Mouse (Mus musculus) myocyte (in vitro differentiated cells): ENCODE results near the gene Tnr. TPM values are rescaled to one million over a fixed set of nuclear protein-coding genes. Genes with fewer than 3 reads are reported as not detected.

ENCODE experiments used
- H3K27me3 ChIP-seq: one replicate; pipeline ENCODE4 v1.6.1; 2011; ENCODE audit not compliant: control insufficient read depth, insufficient read depth, insufficient read length
- H3K36me3 ChIP-seq: one replicate; pipeline ENCODE4 v1.6.1; 2011; ENCODE audit not compliant: control insufficient read depth, insufficient read depth
- H3K4me2 ChIP-seq: one replicate; pipeline ENCODE4 v1.6.1; 2011; ENCODE audit warnings: low read depth, control low read depth
- H3K4me3 ChIP-seq: one replicate; pipeline ENCODE4 v1.5.1; 2011; ENCODE audit warnings: mild to moderate bottlenecking, control low read depth, moderate library complexity
- H3K79me2 ChIP-seq: one replicate; pipeline ENCODE4 v1.6.1; 2011; ENCODE audit not compliant: control insufficient read depth, insufficient read depth
- H3ac ChIP-seq: one replicate; pipeline ENCODE4 v1.6.1; 2011; ENCODE audit not compliant: control insufficient read depth, insufficient read length
- CEBPB ChIP-seq: IDR thresholded peaks from 2 replicates; pipeline ENCODE4 v1.6.1; 2011; ENCODE audit warnings: mild to moderate bottlenecking, moderate library complexity; ENCODE audit not compliant: poor library complexity, insufficient read depth, severe bottlenecking
- E2F4 ChIP-seq: IDR thresholded peaks from one replicate; pipeline ENCODE4 v1.6.1; 2011; ENCODE audit warnings: mild to moderate bottlenecking, control low read depth, moderate library complexity; ENCODE audit not compliant: insufficient read depth
- MAX ChIP-seq: IDR thresholded peaks from one replicate; pipeline ENCODE4 v1.6.1; 2011; ENCODE audit warnings: low read depth, mild to moderate bottlenecking, control low read depth
- MYOD1 ChIP-seq, 3 experiments: IDR thresholded peaks; one replicate each; pipeline ENCODE4 v1.6.1; 2011; ENCODE audit warnings: control low read depth in 2 of 3, low read depth in 2 of 3, mild to moderate bottlenecking in 2 of 3, moderate library complexity in 1 of 3; ENCODE audit not compliant: insufficient read length in 2 of 3, control insufficient read depth in 1 of 3
- MYOG ChIP-seq, 3 experiments: IDR thresholded peaks; one replicate each; pipeline ENCODE4 v1.6.1; 2011; ENCODE audit warnings: control low read depth in 2 of 3, low read depth in 2 of 3, mild to moderate bottlenecking in 2 of 3; ENCODE audit not compliant: insufficient read length in 2 of 3, control insufficient read depth in 1 of 3, insufficient read depth in 1 of 3
- POLR2A ChIP-seq: IDR thresholded peaks from one replicate; pipeline ENCODE4 v1.6.1; 2011; ENCODE audit warnings: low read depth, mild to moderate bottlenecking, control low read depth, moderate library complexity; ENCODE audit not compliant: insufficient read length
- POLR2AphosphoS2 ChIP-seq: IDR thresholded peaks from one replicate; pipeline ENCODE4 v1.6.1; 2011; ENCODE audit warnings: low read depth, control low read depth; ENCODE audit not compliant: insufficient read length
- REST ChIP-seq: IDR thresholded peaks from one replicate; pipeline ENCODE4 v1.6.1; 2011; ENCODE audit warnings: mild to moderate bottlenecking, control low read depth, moderate library complexity; ENCODE audit not compliant: insufficient read depth, insufficient read length
- SRF ChIP-seq: IDR thresholded peaks from one replicate; pipeline ENCODE4 v1.6.1; 2011; ENCODE audit warnings: low read depth; ENCODE audit not compliant: control insufficient read depth, insufficient read length
- TCF12 ChIP-seq: IDR thresholded peaks from one replicate; pipeline ENCODE4 v1.6.1; 2011; ENCODE audit warnings: mild to moderate bottlenecking, control low read depth; ENCODE audit not compliant: poor library complexity, insufficient read depth, severe bottlenecking
- TCF3 ChIP-seq: IDR thresholded peaks from one replicate; pipeline ENCODE4 v1.6.1; 2011; ENCODE audit warnings: low read depth, control low read depth; ENCODE audit not compliant: insufficient read length
- USF1 ChIP-seq: IDR thresholded peaks from one replicate; pipeline ENCODE4 v1.6.1; 2011; ENCODE audit warnings: low read depth, mild to moderate bottlenecking, control low read depth, moderate library complexity
- polyA plus RNA-seq: library from polyadenylated mRNA; unstranded; fragments of >200 nt; fragmentation: generic; extraction: Trizol; gene quantifications from one replicate; pipeline ENCODE4 v1.2.1, GENCODE M21; 2012; ENCODE audit warnings: missing spikeins

The Tnr gene
- polyA plus RNA-seq, 1 experiment: 0.02 TPM

DNA sequence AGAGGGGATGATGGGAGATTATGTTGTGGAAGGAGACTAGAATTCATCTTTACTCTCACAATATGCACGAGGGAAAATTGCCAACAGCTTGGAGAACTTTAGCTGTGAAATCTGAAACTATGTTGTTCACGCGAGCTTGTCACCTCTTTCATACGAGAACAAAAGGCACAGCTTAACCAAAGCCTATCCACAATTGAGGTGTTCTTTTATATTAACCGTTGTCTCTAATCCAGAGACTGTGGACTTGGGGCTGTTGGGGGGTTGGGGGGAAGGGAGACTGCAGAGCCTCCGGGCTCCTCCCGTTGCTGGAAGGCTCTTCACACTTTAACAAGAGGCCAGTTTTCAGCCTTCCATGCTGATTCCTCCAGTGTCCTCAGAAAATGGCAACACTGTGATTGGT is 14.5 kb downstream of the Tnr start:
- H3K27me3 ChIP-seq: no peaks in the 10 kb centered on the region
- H3K4me3 ChIP-seq: no peak overlapping the region
- no peak overlapping the region for H3ac ChIP-seq
- H3K4me2 ChIP-seq: no peak overlapping the region
- no peaks in the 10 kb centered on the region for H3K79me2 ChIP-seq
- TF ChIP-seq USF1 (no peak), REST (no peak), MYOG (IDR thresholded peaks at IDR 0.05; ENCODE audit: control insufficient read depth in 1 of 3, insufficient read depth in 1 of 3, insufficient read length in 2 of 3, low read depth in 2 of 3) (no peak), MAX (no peak), POLR2AphosphoS2 (no peak)
- H3K36me3 ChIP-seq: no peaks in the 10 kb centered on the region

DNA sequence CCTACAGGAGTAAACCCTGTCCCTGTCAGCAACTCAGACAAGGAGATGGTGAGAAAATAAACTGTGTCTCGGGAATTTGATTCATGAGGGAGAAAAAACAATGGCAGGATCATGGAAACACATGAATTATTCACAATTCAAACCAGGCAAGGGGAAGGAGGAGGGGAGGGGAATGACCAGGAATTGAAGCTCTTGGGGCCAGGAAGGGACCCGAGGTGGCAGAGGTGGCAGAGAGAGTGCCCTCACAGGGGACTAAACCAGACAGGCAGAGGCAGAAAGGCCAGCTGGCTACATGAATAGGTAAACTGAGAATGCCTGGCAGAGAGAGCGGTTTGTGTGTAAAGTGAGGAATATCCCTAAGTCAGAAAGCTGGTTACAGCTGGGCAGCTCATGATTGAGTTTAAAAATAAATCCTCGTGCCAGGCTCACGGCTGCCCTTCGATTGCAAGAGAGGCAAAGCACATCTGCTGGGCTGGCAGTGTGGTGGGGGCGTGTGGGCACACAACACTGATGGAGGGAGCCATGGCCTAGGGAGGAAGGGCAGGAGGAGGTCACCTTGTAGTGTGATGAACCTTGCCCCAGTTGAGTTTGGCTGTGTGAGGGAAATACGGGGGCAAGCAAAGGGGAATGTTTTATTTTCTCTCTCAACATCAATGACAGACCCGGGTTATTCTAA is 22.0 kb downstream of the Tnr start:
- Histone ChIP-seq H3K79me2 (no peaks in the 10 kb centered on the region), H3K4me3 (no peak overlapping the region), H3K27me3 (no peaks in the 10 kb centered on the region), H3K36me3 (no peaks in the 10 kb centered on the region), H3ac (no peak overlapping the region), H3K4me2 (no peak overlapping the region)
- no peak for TF ChIP-seq MYOD1 (IDR thresholded peaks at IDR 0.05; ENCODE audit: control insufficient read depth in 1 of 3, insufficient read length in 2 of 3, low read depth in 2 of 3)
- no peak for TF ChIP-seq SRF

DNA sequence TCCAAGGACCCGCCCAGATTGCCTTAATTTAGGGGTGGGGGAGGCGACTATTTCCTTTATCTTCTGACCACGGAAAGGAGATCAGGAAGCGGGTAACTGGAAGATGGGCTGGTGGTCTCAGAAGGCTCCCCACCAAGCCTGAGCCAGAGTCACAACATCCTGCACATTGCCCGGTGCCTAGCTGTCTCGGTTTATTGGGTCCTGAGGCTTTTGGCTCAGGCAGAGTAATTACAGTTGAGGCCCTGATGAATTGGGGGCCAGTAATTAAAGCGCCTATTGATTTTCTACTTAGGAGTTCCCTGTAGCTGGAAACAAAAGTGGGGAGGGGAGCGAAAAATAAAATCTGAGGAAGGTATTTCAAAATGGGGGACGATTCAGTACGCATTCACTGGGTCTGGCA is 27.5 kb downstream of the Tnr start:
- H3K79me2 ChIP-seq: no peaks in the 10 kb centered on the region
- H3ac ChIP-seq: no peak overlapping the region
- no peaks in the 10 kb centered on the region for H3K27me3 ChIP-seq
- no peak overlapping the region for H3K4me3 ChIP-seq
- no peak overlapping the region for H3K4me2 ChIP-seq
- H3K36me3 ChIP-seq: no peaks in the 10 kb centered on the region
- TF ChIP-seq SRF (no peak), CEBPB (no peak), USF1 (no peak), REST (no peak), MYOG (IDR thresholded peaks at IDR 0.05; ENCODE audit: control insufficient read depth in 1 of 3, insufficient read depth in 1 of 3, insufficient read length in 2 of 3, low read depth in 2 of 3) (no peak), E2F4 (no peak), POLR2A (no peak), TCF3 (no peak), TCF12 (no peak), POLR2AphosphoS2 (no peak)

DNA sequence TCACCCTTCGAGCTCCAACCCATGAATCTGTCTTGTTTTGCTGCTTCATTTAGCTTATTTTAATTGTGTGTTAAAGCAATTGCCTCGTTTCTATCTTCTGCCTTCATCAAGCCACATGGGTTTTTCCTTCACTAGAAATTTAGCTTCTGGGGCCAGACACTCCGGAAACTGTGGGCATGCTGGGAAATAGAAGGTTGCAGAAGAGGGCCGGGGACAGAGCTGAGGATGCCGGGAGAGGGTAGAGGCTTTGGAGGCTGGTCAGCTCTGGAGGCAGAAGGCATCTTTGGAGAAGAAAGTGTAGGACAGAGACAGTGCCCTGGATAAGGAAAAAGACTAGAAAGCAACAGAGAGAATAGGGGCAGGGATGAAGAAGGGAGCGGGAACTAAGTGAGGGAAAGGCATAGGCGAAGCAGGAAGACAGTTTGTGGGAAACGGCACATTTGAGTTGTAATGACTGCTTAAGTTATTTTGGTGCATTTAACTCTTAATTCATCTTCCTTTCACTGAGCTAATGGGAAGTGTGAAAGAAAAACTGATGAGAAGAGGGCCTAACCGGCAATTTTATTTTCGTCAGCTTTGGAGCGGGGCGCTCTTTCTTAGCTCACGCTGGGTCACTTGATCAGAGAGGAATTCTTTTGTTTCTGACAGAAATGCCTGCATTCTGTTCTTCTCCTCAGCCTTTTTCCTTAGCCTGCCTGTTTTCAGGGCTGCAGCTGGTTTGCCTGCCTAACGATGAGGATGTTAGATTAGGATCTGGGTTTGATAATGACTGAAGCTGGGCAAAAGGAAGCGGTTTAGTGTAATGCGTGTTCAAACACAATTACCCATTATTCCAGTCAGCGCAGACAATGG is 28.2 kb downstream of the Tnr start:
- Histone ChIP-seq H3K4me3 (no peak overlapping the region), H3K4me2 (no peak overlapping the region), H3K36me3 (no peaks in the 10 kb centered on the region), H3K79me2 (no peaks in the 10 kb centered on the region), H3K27me3 (no peaks in the 10 kb centered on the region), H3ac (no peak overlapping the region)
- TF ChIP-seq CEBPB (no peak), TCF12 (no peak), USF1 (no peak), MYOG (IDR thresholded peaks at IDR 0.05; ENCODE audit: control insufficient read depth in 1 of 3, insufficient read depth in 1 of 3, insufficient read length in 2 of 3, low read depth in 2 of 3) (no peak)

DNA sequence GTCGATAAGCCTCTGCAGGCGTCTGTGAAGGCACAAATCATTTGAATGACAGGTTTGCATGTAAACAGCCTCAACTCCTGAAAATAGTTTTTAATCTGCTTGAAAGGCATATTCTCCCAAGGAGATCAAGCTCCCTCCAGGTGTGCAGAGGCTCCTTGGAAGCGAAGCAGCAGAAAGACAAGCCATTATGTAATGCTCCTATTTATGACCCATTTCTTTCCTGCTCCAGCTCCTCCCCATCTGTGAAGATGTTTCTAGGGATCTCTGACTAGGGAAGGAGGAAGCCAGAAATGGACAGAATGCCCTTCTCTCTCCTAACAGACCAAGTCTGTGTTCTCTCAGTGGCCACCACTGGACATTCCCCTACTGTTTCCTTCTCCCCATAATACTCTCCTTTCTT is 38.0 kb downstream of the Tnr start:
- Histone ChIP-seq H3K36me3 (no peaks in the 10 kb centered on the region), H3ac (no peak overlapping the region), H3K4me3 (no peak overlapping the region), H3K79me2 (no peaks in the 10 kb centered on the region), H3K4me2 (no peak overlapping the region), H3K27me3 (no peaks in the 10 kb centered on the region)
- no peak for TF ChIP-seq REST
- TF ChIP-seq E2F4: no peak
- no peak for TF ChIP-seq MYOD1 (IDR thresholded peaks at IDR 0.05; ENCODE audit: control insufficient read depth in 1 of 3, insufficient read length in 2 of 3, low read depth in 2 of 3)
- no peak for TF ChIP-seq SRF
